Mouse (Mus musculus): ENCODE measurements around the gene Trio. TPM values are rescaled to one million over a fixed set of nuclear protein-coding genes. Genes with fewer than 3 reads are reported as not detected.

Trio gene
- total and polyA plus RNA-seq, 2 experiments from 2014 or later, result 21.9 to 214 TPM

GRCm38 (mm10) chr15:28002515-28002914 lies 23.1 kb downstream of the Trio start:
- H3K27ac ChIP-seq (ENCODE audit: low read depth, low read length), result no peak overlapping the region
- DNase-seq (no peak), ATAC-seq (peak; percentile 25; the same call in 1 of the 2 replicates)
- H3K9me3 ChIP-seq (ENCODE audit: low read length), result no peaks in the 10 kb centered on the region
- TF ChIP-seq CTCF (IDR thresholded peaks at IDR 0.05; ENCODE audit: low read depth), result no peak
- H3K36me3 ChIP-seq (ENCODE audit: insufficient read depth), result no peaks in the 10 kb centered on the region
- no peak overlapping the region for H3K9ac ChIP-seq
- no peak overlapping the region for H3K4me2 ChIP-seq (ENCODE audit: low read depth)
- 16% methylated on average over 3 of the region's 3 CpGs for WGBS
- H3K4me3 ChIP-seq (ENCODE audit: low read depth, low read length), result no peak overlapping the region
- H3K27me3 ChIP-seq (ENCODE audit: insufficient read depth, low read length), result no peaks in the 10 kb centered on the region
- peaks cover 10% of the 10 kb centered on the region; the same call in 1 of the 2 replicates for H3K4me1 ChIP-seq (ENCODE audit: insufficient read depth)

- H3K4me1 ChIP-seq (ENCODE audit: insufficient read depth), result peaks cover 17% of the 10 kb centered on the region; the same call in 1 of the 2 replicates
- no peak overlapping the region for H3K9ac ChIP-seq
- no peak overlapping the region for H3K4me3 ChIP-seq (ENCODE audit: low read depth, low read length)
- DNase-seq (no peak), ATAC-seq (no peak)
- no peaks in the 10 kb centered on the region for H3K36me3 ChIP-seq (ENCODE audit: insufficient read depth)
- no peaks in the 10 kb centered on the region for H3K27me3 ChIP-seq (ENCODE audit: insufficient read depth, low read length)
- H3K27ac ChIP-seq (ENCODE audit: low read depth, low read length), result no peak overlapping the region
- TF ChIP-seq CTCF (IDR thresholded peaks at IDR 0.05; ENCODE audit: low read depth), result no peak
- H3K9me3 ChIP-seq (ENCODE audit: low read length), result no peaks in the 10 kb centered on the region
- no peak overlapping the region for H3K4me2 ChIP-seq (ENCODE audit: low read depth)
- WGBS, result 36% methylated on average over 4 of the region's 4 CpGs
Measured at GRCm38 (mm10) chr15:28001299-28001698, 24.3 kb downstream of the Trio start.

- H3K4me2 ChIP-seq (ENCODE audit: low read depth), result no peak overlapping the region
- DNase-seq, result no peak
- TF ChIP-seq CTCF (IDR thresholded peaks at IDR 0.05; ENCODE audit: low read depth), result no peak
- H3K4me1 ChIP-seq (ENCODE audit: insufficient read depth), result peaks cover 20% of the 10 kb centered on the region
- no peak overlapping the region for H3K9ac ChIP-seq
- no peak overlapping the region for H3K4me3 ChIP-seq (ENCODE audit: low read depth, low read length)
- no peak overlapping the region for H3K27ac ChIP-seq (ENCODE audit: low read depth, low read length)
- H3K27me3 ChIP-seq (ENCODE audit: insufficient read depth, low read length), result no peaks in the 10 kb centered on the region
- ATAC-seq, result no peak
- no peaks in the 10 kb centered on the region for H3K9me3 ChIP-seq (ENCODE audit: low read length)
- no peaks in the 10 kb centered on the region for H3K36me3 ChIP-seq (ENCODE audit: insufficient read depth)
- 21% methylated on average over 8 of the region's 8 CpGs for WGBS
Measured at GRCm38 (mm10) chr15:27998621-27999359, 26.9 kb downstream of the Trio start.

- 0 out of 2 replicates have a peak, but pooled peaks have one; percentile 19 for TF ChIP-seq CTCF (IDR thresholded peaks at IDR 0.05; ENCODE audit: low read depth)
- Histone ChIP-seq H3K4me3 (ENCODE audit: low read depth, low read length) (no peak overlapping the region), H3K36me3 (ENCODE audit: insufficient read depth) (no peaks in the 10 kb centered on the region), H3K4me2 (ENCODE audit: low read depth) (no peak overlapping the region), H3K9me3 (ENCODE audit: low read length) (no peaks in the 10 kb centered on the region), H3K4me1 (ENCODE audit: insufficient read depth) (peaks cover 25% of the 10 kb centered on the region), H3K27me3 (ENCODE audit: insufficient read depth, low read length) (no peaks in the 10 kb centered on the region), H3K27ac (ENCODE audit: low read depth, low read length) (no peak overlapping the region), H3K9ac (no peak overlapping the region)
- no peak for DNase-seq
- 13% methylated on average over 8 of the region's 8 CpGs for WGBS
- no peak for ATAC-seq
Measured at GRCm38 (mm10) chr15:27997917-27998316, 27.7 kb downstream of the Trio start.

GRCm38 (mm10) chr15:27997391-27997841 lies 28.2 kb downstream of the Trio start:
- no peaks in the 10 kb centered on the region for H3K36me3 ChIP-seq (ENCODE audit: insufficient read depth)
- ATAC-seq, result peak; percentile 86
- H3K9ac ChIP-seq, result no peak overlapping the region
- no peak overlapping the region for H3K27ac ChIP-seq (ENCODE audit: low read depth, low read length)
- no peaks in the 10 kb centered on the region for H3K9me3 ChIP-seq (ENCODE audit: low read length)
- no peak overlapping the region for H3K4me2 ChIP-seq (ENCODE audit: low read depth)
- DNase-seq, result peak; percentile 67
- 17% methylated on average over 9 of the region's 9 CpGs for WGBS
- TF ChIP-seq CTCF (IDR thresholded peaks at IDR 0.05; ENCODE audit: low read depth), result no peak
- no peaks in the 10 kb centered on the region for H3K27me3 ChIP-seq (ENCODE audit: insufficient read depth, low read length)
- no peak overlapping the region for H3K4me3 ChIP-seq (ENCODE audit: low read depth, low read length)
- peaks cover 26% of the 10 kb centered on the region for H3K4me1 ChIP-seq (ENCODE audit: insufficient read depth)

GRCm38 (mm10) chr15:27996750-27997149 lies 28.9 kb downstream of the Trio start:
- H3K9ac ChIP-seq, result no peak overlapping the region
- ATAC-seq (no peak), DNase-seq (no peak)
- no peaks in the 10 kb centered on the region for H3K36me3 ChIP-seq (ENCODE audit: insufficient read depth)
- peaks cover 26% of the 10 kb centered on the region for H3K4me1 ChIP-seq (ENCODE audit: insufficient read depth)
- no peak overlapping the region for H3K4me2 ChIP-seq (ENCODE audit: low read depth)
- 71% methylated on average over 4 of the region's 4 CpGs for WGBS
- H3K4me3 ChIP-seq (ENCODE audit: low read depth, low read length), result no peak overlapping the region
- no peak overlapping the region for H3K27ac ChIP-seq (ENCODE audit: low read depth, low read length)
- H3K27me3 ChIP-seq (ENCODE audit: insufficient read depth, low read length), result no peaks in the 10 kb centered on the region
- TF ChIP-seq CTCF (IDR thresholded peaks at IDR 0.05; ENCODE audit: low read depth), result no peak
- no peaks in the 10 kb centered on the region for H3K9me3 ChIP-seq (ENCODE audit: low read length)

- Histone ChIP-seq H3K4me2 (ENCODE audit: low read depth) (no peak overlapping the region), H3K27me3 (ENCODE audit: insufficient read depth, low read length) (no peaks in the 10 kb centered on the region), H3K4me3 (ENCODE audit: low read depth, low read length) (no peak overlapping the region), H3K9ac (no peak overlapping the region), H3K27ac (ENCODE audit: low read depth, low read length) (no peak overlapping the region), H3K4me1 (ENCODE audit: insufficient read depth) (peaks cover 26% of the 10 kb centered on the region), H3K9me3 (ENCODE audit: low read length) (no peaks in the 10 kb centered on the region), H3K36me3 (ENCODE audit: insufficient read depth) (no peaks in the 10 kb centered on the region)
- WGBS, result 32% methylated on average over 3 of the region's 3 CpGs
- DNase-seq, result no peak
- no peak for TF ChIP-seq CTCF (IDR thresholded peaks at IDR 0.05; ENCODE audit: low read depth)
- ATAC-seq, result no peak
Measured at GRCm38 (mm10) chr15:27995421-27995820, 30.2 kb downstream of the Trio start.
